8 mouse cellular contexts compared by ENCODE assay signal in genomic region chr17:36418091-36418754, GRCm38 (mm10). TPM values are rescaled to one million over a fixed set of nuclear protein-coding genes. Genes with fewer than 3 reads are reported as not detected.
DNase-seq lines count a peak whose midpoint lies in the region; ATAC-seq and TF ChIP-seq lines count a peak whose summit lies in the region.

No protein-coding gene starts in this region.

- WGBS in hindbrain, embryonic 11.5 days, result 22% methylated on average over 4 of the region's 4 CpGs
- WGBS in limb, embryonic 14.5 days, result 25% methylated on average over 4 of the region's 4 CpGs

- no peak for TF ChIP-seq POLR2A in MEL (IDR thresholded peaks at IDR 0.05; ENCODE audit: control insufficient read depth in 1 of 2, insufficient read depth in 1 of 2, low read depth in 1 of 2, low read length in 2 of 2, poor library complexity in 1 of 2)
- TF ChIP-seq POLR2A in limb, embryonic 14.5 days (IDR thresholded peaks at IDR 0.05; ENCODE audit: borderline replicate concordance, extremely low read depth, insufficient read depth, insufficient read length), result no peak

- TF ChIP-seq RAD21 in MEL (IDR thresholded peaks at IDR 0.05; ENCODE audit: low read depth, low read length), result peak; percentile 76

- no peak overlapping the region for H3K4me2 ChIP-seq in hindbrain, embryonic 11.5 days (replicated peaks; ENCODE audit: low read depth, low read length)
- no peak overlapping the region for H3K4me2 ChIP-seq in limb, embryonic 14.5 days (replicated peaks; ENCODE audit: low read depth, low read length, severe bottlenecking)

- no peaks in the 10 kb centered on the region for H3K36me3 ChIP-seq in MEL (ENCODE audit: control insufficient read depth in 1 of 2, insufficient read depth in 2 of 2, low read length in 2 of 2)
- no peaks in the 10 kb centered on the region for H3K36me3 ChIP-seq in hindbrain, embryonic 11.5 days (ENCODE audit: control insufficient read depth, insufficient read depth, low read length)
- no peaks in the 10 kb centered on the region for H3K36me3 ChIP-seq in limb, embryonic 14.5 days (ENCODE audit: control insufficient read depth, insufficient read depth, low read length)

- ATAC-seq in hindbrain, embryonic 11.5 days (ENCODE audit: low FRiP score), result no peak
- no peak for ATAC-seq in limb, embryonic 14.5 days (ENCODE audit: low FRiP score, low read depth)

- H3K9me3 ChIP-seq in MEL (replicated peaks; ENCODE audit: insufficient read depth, low read length), result no peaks in the 10 kb centered on the region
- no peaks in the 10 kb centered on the region for H3K9me3 ChIP-seq in hindbrain, embryonic 11.5 days (ENCODE audit: control insufficient read depth, low read length)
- no peaks in the 10 kb centered on the region for H3K9me3 ChIP-seq in limb, embryonic 14.5 days (ENCODE audit: control insufficient read depth, low read length)

- no peaks in the 10 kb centered on the region for H3K27me3 ChIP-seq in MEL (ENCODE audit: control insufficient read depth in 1 of 2, insufficient read depth in 2 of 2, low read length in 2 of 2)
- H3K27me3 ChIP-seq in hindbrain, embryonic 11.5 days (ENCODE audit: control insufficient read depth, insufficient read depth, low read length), result no peaks in the 10 kb centered on the region
- no peaks in the 10 kb centered on the region for H3K27me3 ChIP-seq in limb, embryonic 14.5 days (ENCODE audit: control insufficient read depth, insufficient read depth, low read length)

- no peaks in the 10 kb centered on the region for H3K79me2 ChIP-seq in MEL (ENCODE audit: control insufficient read depth, insufficient read depth, low read length, poor library complexity)

- H3K4me1 ChIP-seq in MEL (ENCODE audit: control insufficient read depth in 1 of 2, insufficient read depth in 2 of 2, low read length in 2 of 2), result no peaks in the 10 kb centered on the region
- H3K4me1 ChIP-seq in hindbrain, embryonic 11.5 days (replicated peaks; ENCODE audit: control insufficient read depth, insufficient read depth, low read length), result no peaks in the 10 kb centered on the region
- no peaks in the 10 kb centered on the region for H3K4me1 ChIP-seq in limb, embryonic 14.5 days (ENCODE audit: control insufficient read depth, insufficient read depth, low read length)

- peak; percentile 37 to 73 (median 57) for TF ChIP-seq CTCF in MEL (IDR thresholded peaks at IDR 0.05 in 2 of 3, conservative IDR thresholded peaks at IDR 0.05 in 1 of 3; ENCODE audit: control insufficient read depth in 1 of 3, insufficient read depth in 1 of 3, low read depth in 2 of 3, low read length in 3 of 3, poor library complexity in 1 of 3, severe bottlenecking in 1 of 3)

- H3K27ac ChIP-seq in MEL (ENCODE audit: control insufficient read depth, low read depth, low read length), result no peak overlapping the region
- no peak overlapping the region for H3K27ac ChIP-seq in hindbrain, embryonic 11.5 days (ENCODE audit: low read depth, low read length)
- no peak overlapping the region for H3K27ac ChIP-seq in limb, embryonic 14.5 days (replicated peaks; ENCODE audit: low read depth, low read length)

- H3K9ac ChIP-seq in MEL (ENCODE audit: control insufficient read depth, low read depth, low read length, poor library complexity, severe bottlenecking), result no peak overlapping the region
- H3K9ac ChIP-seq in hindbrain, embryonic 11.5 days (ENCODE audit: low read depth, low read length), result no peak overlapping the region
- no peak overlapping the region for H3K9ac ChIP-seq in limb, embryonic 14.5 days (ENCODE audit: low read depth, low read length, severe bottlenecking)

- peak; percentile 5 for DNase-seq in left cerebral cortex, adult 11 months (ENCODE audit: low spot score)
- no peak for DNase-seq in left cerebral cortex, postnatal 36 days (ENCODE audit: low spot score in 2 of 2)
- DNase-seq in MEL (ENCODE audit: low read depth, low spot score), result peak; percentile 52
- peak; percentile 29 for DNase-seq in cerebellum, adult 9-11 months
- DNase-seq in hindbrain, embryonic 11.5 days (ENCODE audit: low spot score), result peak; percentile 64
- DNase-seq in limb, embryonic 14.5 days (ENCODE audit: low spot score), result peak; percentile 49
- peak; percentile 79 for DNase-seq in retina, postnatal 1 day
- no peak for DNase-seq in ovary, postnatal 36 days (ENCODE audit: low spot score)

- no peak for TF ChIP-seq EP300 in MEL (IDR thresholded peaks at IDR 0.05; ENCODE audit: low read depth in 1 of 2, low read length in 2 of 2)

- intact Hi-C loops in left cerebral cortex, postnatal 36 days (cut with DNase I), result loop anchor here (2.0 to 5.0 kb wide), 2 partner anchors 59 to 111 kb away; no protein-coding TSS in a partner anchor

- no peak overlapping the region for H3K4me3 ChIP-seq in MEL (ENCODE audit: control insufficient read depth in 1 of 2, insufficient read depth in 1 of 2, low read depth in 2 of 2, low read length in 2 of 2)
- H3K4me3 ChIP-seq in hindbrain, embryonic 11.5 days (ENCODE audit: low read depth, low read length), result no peak overlapping the region
- no peak overlapping the region for H3K4me3 ChIP-seq in limb, embryonic 14.5 days (replicated peaks; ENCODE audit: low read length)

TF ChIP-seq in MEL, 35 proteins besides CTCF, POLR2A, EP300 and RAD21:
- no peak for TF ChIP-seq GATA1 (IDR thresholded peaks at IDR 0.05; ENCODE audit: low read depth, low read length)
- TF ChIP-seq E2F4 (IDR thresholded peaks at IDR 0.05; ENCODE audit: borderline replicate concordance, low read depth, low read length), result no peak
- TF ChIP-seq SMC3 (IDR thresholded peaks at IDR 0.05; ENCODE audit: low read depth, low read length), result peak; percentile 64
- peak; percentile 18; the same call in 1 of the 2 replicates for TF ChIP-seq ZC3H11A (IDR thresholded peaks at IDR 0.05; ENCODE audit: low read depth, low read length)
- TF ChIP-seq ETS1 (IDR thresholded peaks at IDR 0.05; ENCODE audit: low read depth, low read length), result no peak
- TF ChIP-seq ZMIZ1 (IDR thresholded peaks at IDR 0.05; ENCODE audit: low read depth, low read length), result no peak
- no peak for TF ChIP-seq TAL1 (IDR thresholded peaks at IDR 0.05; ENCODE audit: low read length)
TF ChIP-seq in MEL: peak in this region for 2.

RNA-seq across cellular contexts. Expression of gene H2-M10.4, which starts 43.9 kb away (rescaled TPM):
- total RNA-seq in left cerebral cortex, postnatal 36 days (2021), result not detected
- not detected in 2 replicates for total RNA-seq in MEL (2012; rRNA removed)
- not detected for polyA plus RNA-seq in MEL (2012; ENCODE audit: insufficient read depth in 1 of 2, insufficient read length in 2 of 2, low read depth in 1 of 2, low replicate concordance in 2 of 2, missing spikeins in 1 of 2)
- not detected in 2 replicates for polyA plus RNA-seq in hindbrain, embryonic 11.5 days (2014; fragmentation: Nextera tagmentation; extraction: Ambion mirVana)
- not detected in 2 replicates for polyA plus RNA-seq in limb, embryonic 14.5 days (2012; rRNA removed)
- polyA plus RNA-seq in limb, embryonic 14.5 days (2014; fragmentation: Nextera tagmentation; extraction: Ambion mirVana), result not detected in 2 replicates

RNA-seq across cellular contexts. Expression of gene H2-M10.3, which starts 50.0 kb away (rescaled TPM):
- not detected for total RNA-seq in left cerebral cortex, postnatal 36 days (2021)
- not detected in 2 replicates for total RNA-seq in MEL (2012; rRNA removed)
- polyA plus RNA-seq in MEL (2012; ENCODE audit: insufficient read depth in 1 of 2, insufficient read length in 2 of 2, low read depth in 1 of 2, low replicate concordance in 2 of 2, missing spikeins in 1 of 2), result not detected
- polyA plus RNA-seq in hindbrain, embryonic 11.5 days (2014; fragmentation: Nextera tagmentation; extraction: Ambion mirVana), result not detected in 2 replicates
- polyA plus RNA-seq in limb, embryonic 14.5 days (2012; rRNA removed), result not detected in 2 replicates
- polyA plus RNA-seq in limb, embryonic 14.5 days (2014; fragmentation: Nextera tagmentation; extraction: Ambion mirVana), result not detected in 2 replicates

Comparison
In these comparisons a context has a peak if more than half of its experiments do, and no peak if none do; other contexts are left out.
1. DNase-seq: peak in left cerebral cortex, adult 11 months (single experiment), MEL (single experiment), cerebellum, adult 9-11 months (single experiment), hindbrain, embryonic 11.5 days (single experiment), limb, embryonic 14.5 days (single experiment) and retina, postnatal 1 day (single experiment); none in left cerebral cortex, postnatal 36 days (0 of 2) and ovary, postnatal 36 days (single experiment).